Mouse (Mus musculus) ZHBTc4 (cell line): ENCODE results near the gene Ces1d.
"Not testable (repeated sequence)": the region's sequence is repeated elsewhere in the genome, so short reads cannot be mapped to it uniquely, and the experiment has no call there.

ENCODE experiments used
- DNase-seq: peaks from one replicate; pipeline ENCODE4 v3.0.0-alpha.2; 2011; ENCODE audit warnings: low read depth, low spot score

The Ces1d gene

GRCm38 (mm10) chr8:93197685-93198525 lies at the start of gene Ces1d:
Gene Ces1d (minus strand): TSS chr8:93197838.
- DNase-seq, result no peak

- no peak for DNase-seq
Observed at GRCm38 (mm10) chr8:93246057-93246456, 48.4 kb upstream of the Ces1d start.

- DNase-seq, result no peak
Observed at GRCm38 (mm10) chr8:93239884-93240283, 42.2 kb upstream of the Ces1d start.

- DNase-seq, result no peak
Observed at GRCm38 (mm10) chr8:93235681-93236080, 38.0 kb upstream of the Ces1d start.

GRCm38 (mm10) chr8:93234706-93235105 lies 37.1 kb upstream of the Ces1d start:
- DNase-seq, result no peak

GRCm38 (mm10) chr8:93234068-93234467 lies 36.4 kb upstream of the Ces1d start:
- no peak for DNase-seq

GRCm38 (mm10) chr8:93229446-93229845 lies 31.8 kb upstream of the Ces1d start, which contains the start of gene Ces1e:
Gene Ces1e (minus strand): TSS chr8:93229619.
- DNase-seq, result no peak

- DNase-seq, result no peak
Observed at GRCm38 (mm10) chr8:93228673-93229370, 31.2 kb upstream of the Ces1d start.

GRCm38 (mm10) chr8:93226471-93226870 lies 28.8 kb upstream of the Ces1d start:
- DNase-seq, result not testable (repeated sequence)

GRCm38 (mm10) chr8:93221896-93222295 lies 24.3 kb upstream of the Ces1d start:
- DNase-seq, result no peak

- DNase-seq, result no peak
Observed at GRCm38 (mm10) chr8:93217867-93218266, 20.2 kb upstream of the Ces1d start.

GRCm38 (mm10) chr8:93217375-93217774 lies 19.7 kb upstream of the Ces1d start:
- DNase-seq, result no peak

GRCm38 (mm10) chr8:93211091-93211490 lies 13.5 kb upstream of the Ces1d start:
- no peak for DNase-seq

GRCm38 (mm10) chr8:93199146-93199545 lies 1.5 kb upstream of the Ces1d start:
- not testable (repeated sequence) for DNase-seq

GRCm38 (mm10) chr8:93196436-93196835 lies 1.2 kb downstream of the Ces1d start:
- no peak for DNase-seq

GRCm38 (mm10) chr8:93180581-93181129 lies 17.0 kb downstream of the Ces1d start:
- DNase-seq, result no peak

GRCm38 (mm10) chr8:93176593-93176992 lies 21.0 kb downstream of the Ces1d start:
- DNase-seq, result peak; percentile 49

GRCm38 (mm10) chr8:93174554-93174953 lies 23.1 kb downstream of the Ces1d start:
- no peak for DNase-seq

- peak; percentile 2 for DNase-seq
Observed at GRCm38 (mm10) chr8:93171846-93172590, 25.6 kb downstream of the Ces1d start.

GRCm38 (mm10) chr8:93163363-93163762 lies 34.3 kb downstream of the Ces1d start:
- no peak for DNase-seq

GRCm38 (mm10) chr8:93151401-93151800 lies 46.2 kb downstream of the Ces1d start:
- no peak for DNase-seq

GRCm38 (mm10) chr8:93147331-93147730 lies 50.3 kb downstream of the Ces1d start:
- DNase-seq, result no peak
